Mouse (Mus musculus): Measurements from ENCODE around the gene Nt5c2.

GRCm38 (mm10) chr19:46898222-46898621 is 116.7 kb downstream of the Nt5c2 start:
- TF ChIP-seq CTCF (IDR thresholded peaks at IDR 0.05; ENCODE audit: insufficient read depth, low read length) (no peak), POLR2A (IDR thresholded peaks at IDR 0.05; ENCODE audit: borderline replicate concordance, extremely low read depth, low read depth, low read length) (no peak)

Measured in lung, adult 2 months (tissue).